Mouse (Mus musculus): Measurements from ENCODE around the gene Vezt.
A peak's percentile ranks its signal among the peaks of the same experiment; 100 is the strongest.

The Vezt gene

GRCm38 (mm10) chr10:93945843-93946499, 89.6 kb downstream of the Vezt start:
- no peak for DNase-seq

DNA sequence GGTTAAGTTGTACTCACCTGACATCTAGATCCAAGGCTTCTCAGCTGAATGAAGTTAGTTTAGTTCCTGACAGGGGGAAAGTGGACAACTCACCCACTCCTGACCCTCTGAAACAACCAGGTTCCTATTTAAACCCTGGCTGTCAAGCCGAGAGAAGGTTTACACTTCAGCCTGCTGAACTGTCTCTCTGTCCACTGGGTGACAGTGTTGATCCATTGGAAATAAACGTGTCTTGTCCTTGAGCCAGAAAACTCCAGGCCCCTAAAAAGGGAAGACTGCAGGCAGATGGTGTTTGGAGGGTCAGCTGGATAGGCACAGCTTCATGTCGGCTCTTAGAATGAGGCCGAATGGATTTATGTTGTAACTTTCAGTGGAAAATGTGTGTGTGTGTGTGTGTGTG, 90.3 kb downstream of the Vezt start:
- peak; percentile 31 for DNase-seq

- no peak for DNase-seq
These were observed 91.4 kb downstream of the Vezt start for GRCm38 (mm10) chr10:93944241-93944640.

DNA sequence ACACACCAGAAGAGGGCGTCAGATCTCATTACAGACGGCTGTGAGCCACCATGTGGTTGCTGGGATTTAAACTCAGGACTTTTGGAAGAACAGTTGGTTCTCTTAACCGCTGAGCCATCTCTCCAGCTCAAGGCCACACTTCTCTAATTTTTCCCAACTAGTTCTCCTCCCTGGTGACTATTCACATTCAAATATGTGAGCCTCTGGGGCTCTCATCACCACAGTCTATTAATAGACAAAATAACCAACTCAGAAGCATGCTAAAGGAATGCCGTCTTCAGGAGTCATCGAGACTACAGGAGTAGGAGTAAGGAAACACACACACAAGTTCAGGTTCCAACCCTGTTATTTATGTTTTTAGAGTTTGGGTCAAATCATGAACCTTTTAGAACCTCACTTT, 95.3 kb downstream of the Vezt start:
- no peak for DNase-seq

- no peak for DNase-seq
These were observed 95.9 kb downstream of the Vezt start for GRCm38 (mm10) chr10:93939676-93940075.

DNA sequence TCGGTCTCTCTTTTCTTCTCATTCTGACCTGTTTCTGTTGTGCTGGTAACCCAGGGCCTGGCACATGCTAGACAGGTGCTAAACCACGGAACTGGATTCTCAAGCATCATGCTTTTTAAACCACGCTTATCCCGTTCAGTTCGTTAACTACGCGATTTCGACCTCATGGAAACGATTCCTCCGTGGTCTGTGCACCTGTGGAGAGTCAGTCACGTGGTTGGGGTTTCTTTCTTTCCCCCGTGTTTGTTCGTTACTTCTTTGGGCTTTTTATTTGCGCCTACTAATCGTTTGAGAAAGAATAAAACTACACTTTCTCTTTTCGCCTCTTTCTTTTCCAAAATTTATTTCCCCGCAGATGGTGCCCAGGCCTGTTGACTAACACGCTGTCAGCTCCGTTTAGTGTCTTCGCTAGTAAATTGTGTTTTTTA, 96.8 kb downstream of the Vezt start:
- no peak for DNase-seq

DNA sequence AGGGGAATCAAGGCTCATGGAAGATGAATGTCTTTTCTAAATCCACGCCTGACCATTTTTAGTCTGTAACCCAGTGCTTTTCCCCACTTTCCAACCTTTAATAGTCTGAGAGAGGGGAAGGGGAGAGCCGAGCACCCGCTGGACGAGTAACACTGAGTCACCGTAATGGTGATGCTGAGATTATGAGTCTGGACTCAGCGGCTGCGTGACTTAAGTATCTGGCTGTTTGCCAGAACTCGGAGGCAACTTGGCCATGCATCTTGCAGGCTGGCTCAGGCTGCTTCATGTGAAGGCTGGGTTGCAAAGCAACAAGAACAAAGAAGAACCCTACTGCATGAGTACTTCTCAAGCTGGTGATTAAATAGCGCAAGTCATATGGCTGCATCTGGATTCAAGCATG, 101.6 kb downstream of the Vezt start:
- peak; percentile 55 for DNase-seq

DNA sequence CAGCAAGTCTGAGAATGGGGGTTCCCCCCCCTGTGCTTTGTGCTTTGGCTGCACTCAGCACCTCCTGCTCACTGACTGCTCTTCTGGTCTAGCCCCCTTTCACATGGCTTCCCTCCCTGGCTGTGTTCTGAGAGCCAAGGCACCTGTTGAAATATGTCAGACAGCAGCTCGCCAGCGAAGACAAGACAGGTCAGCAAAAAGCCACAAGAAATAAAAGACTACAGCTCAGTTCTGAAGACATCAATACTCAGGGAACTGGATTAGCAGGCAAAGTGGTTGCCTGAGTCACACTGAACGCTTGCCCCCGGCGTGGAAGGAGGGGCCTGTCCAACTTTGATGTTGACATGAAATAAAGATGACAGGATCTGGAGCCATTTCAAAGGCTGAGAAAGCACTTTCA, 102.8 kb downstream of the Vezt start:
- DNase-seq = no peak

DNA sequence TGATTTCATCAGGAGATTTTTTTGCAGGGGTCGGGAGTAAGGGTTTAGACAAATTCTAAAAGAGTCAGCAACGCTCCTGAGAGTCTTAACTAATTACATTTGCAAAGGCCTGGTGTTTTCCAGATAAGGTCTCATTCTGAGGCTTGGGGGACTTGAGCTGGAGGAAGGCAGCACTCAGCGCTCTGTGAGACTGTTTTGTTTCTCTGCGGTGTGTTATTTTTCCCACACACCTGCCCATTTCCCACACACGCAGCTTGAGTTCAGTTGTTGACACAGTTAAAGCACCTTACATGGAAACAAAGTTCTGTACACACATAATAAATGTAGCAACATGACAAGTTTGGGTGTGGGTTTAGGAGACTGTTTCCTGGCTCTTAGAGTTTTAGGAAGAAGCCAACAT, 103.6 kb downstream of the Vezt start:
- DNase-seq = no peak

GRCm38 (mm10) chr10:93931431-93931830, 104.2 kb downstream of the Vezt start:
- DNase-seq = no peak

- no peak for DNase-seq
These were observed 105.3 kb downstream of the Vezt start for GRCm38 (mm10) chr10:93930236-93930824.

GRCm38 (mm10) chr10:93924666-93925065, 111.0 kb downstream of the Vezt start:
- no peak for DNase-seq

- DNase-seq = no peak
These were observed 114.5 kb downstream of the Vezt start for GRCm38 (mm10) chr10:93921160-93921559.

DNA sequence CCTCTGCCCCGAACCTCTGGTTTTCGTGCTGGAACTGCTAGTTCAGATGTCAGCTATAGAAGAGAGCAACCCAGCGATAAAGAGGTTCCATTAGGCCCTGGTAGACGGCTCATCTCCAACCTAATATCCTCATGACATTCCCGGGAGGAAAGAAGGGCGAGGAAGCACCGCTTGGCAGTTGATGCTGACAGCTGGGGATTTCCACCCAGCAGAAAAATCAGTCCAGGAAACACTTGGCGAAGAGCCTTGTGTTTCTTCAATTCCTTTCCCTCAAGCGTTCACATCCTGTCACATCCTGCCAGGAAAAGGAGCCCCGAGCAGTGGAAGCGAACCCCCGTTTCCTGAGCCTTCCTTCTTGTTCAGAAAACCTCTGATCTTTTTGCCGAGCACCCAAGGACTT, 116.4 kb downstream of the Vezt start:
- peak; percentile 40 for DNase-seq

- peak; percentile 61 for DNase-seq
These were observed 116.9 kb downstream of the Vezt start for GRCm38 (mm10) chr10:93918701-93919100.

- DNase-seq = no peak
These were observed 117.5 kb downstream of the Vezt start for GRCm38 (mm10) chr10:93918087-93918486.

DNA sequence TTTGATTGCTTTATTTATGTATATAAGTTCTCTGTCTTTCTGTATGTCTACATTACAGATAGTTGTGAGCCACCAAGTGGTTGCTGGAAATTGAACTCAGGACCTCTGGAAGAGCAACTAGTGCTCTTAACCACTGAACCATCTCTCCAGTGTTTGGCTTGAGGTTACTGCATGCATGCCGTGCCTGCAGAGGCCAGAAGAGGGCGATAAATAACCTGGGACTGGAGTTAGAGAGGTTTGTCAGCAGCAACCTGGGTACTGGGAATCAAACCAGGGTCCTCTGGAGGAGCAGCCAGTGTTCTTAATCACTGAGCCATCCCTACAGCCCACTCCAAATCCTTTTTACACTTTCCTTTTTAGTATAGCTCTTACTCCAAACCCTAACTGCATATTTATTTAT, 118.8 kb downstream of the Vezt start:
- no peak for DNase-seq

DNA sequence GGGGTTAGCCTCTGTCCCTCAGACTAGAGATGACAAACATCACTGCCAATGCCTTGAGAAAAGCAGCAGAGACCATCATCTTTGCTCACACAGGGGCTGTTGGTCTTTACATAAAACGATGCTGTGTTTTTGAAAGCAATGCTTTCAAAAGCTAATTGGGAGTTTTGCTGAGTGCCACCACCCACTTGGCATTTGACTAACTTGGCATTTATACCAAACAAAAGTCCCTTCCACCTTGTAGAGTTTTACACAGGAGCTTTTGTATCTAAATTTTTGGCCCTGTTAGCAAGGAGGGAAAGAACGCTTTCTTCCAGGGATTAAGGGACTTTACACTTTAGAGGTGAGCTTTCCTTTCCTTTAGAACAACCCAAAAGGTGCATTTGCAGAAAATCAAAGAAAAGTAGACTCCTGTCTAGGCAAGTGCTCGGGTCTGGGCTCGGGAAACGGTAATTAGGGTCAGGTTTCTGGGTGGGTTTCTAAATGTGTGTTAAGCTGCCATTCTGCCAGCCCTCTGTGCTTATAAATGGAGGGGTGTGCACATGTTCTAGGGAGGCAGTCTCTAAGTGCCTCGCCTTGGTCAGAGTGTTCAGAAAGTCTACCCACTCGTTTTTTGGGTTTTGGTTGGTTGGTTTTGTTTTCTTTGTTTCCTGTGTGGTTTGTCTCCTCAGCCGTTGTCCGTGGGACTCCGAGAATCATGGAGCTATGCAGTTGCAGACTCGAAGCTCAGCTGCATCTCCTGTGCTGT, 119.9 kb downstream of the Vezt start:
- no peak for DNase-seq

DNA sequence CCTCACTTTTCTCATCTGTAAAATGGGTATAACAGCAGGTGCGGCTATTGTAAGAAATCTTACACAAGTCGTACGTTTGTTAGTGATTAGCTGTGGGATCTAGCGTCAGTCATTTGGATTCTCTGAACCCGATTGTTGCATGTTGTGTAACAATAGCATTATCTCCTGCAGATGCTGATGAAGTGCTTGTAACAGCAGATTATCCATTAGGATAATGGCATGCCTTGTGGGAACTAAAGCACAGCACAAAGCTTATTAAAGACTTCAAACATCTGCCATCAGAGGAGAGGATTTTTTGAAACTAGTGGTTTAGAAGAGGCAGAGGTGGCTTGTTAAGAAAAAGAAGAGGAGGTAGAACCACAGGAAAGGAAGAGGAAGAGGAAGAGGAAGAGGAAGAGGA, 122.1 kb downstream of the Vezt start:
- no peak for DNase-seq

DNA sequence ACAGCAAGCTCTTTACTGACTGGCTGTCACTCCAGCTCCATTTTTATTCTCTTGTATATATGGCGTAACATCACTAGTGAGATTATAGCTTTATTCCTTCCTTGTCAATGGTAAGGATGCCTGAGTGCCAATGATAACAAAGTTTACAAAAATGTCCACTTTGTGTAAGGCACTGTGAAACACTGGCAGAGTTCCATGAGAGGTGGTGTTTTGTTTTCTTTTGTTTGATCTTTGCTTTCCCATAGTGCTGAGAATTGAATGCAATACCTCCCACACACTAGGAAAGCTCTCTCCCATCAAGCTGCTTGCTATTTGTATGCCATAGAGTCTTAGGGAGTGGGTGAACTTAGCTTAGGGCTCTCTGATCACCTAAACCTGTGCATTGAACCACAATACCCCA, 122.7 kb downstream of the Vezt start:
- DNase-seq = no peak

- DNase-seq = no peak
These were observed 123.3 kb downstream of the Vezt start for GRCm38 (mm10) chr10:93912136-93912855.

DNA sequence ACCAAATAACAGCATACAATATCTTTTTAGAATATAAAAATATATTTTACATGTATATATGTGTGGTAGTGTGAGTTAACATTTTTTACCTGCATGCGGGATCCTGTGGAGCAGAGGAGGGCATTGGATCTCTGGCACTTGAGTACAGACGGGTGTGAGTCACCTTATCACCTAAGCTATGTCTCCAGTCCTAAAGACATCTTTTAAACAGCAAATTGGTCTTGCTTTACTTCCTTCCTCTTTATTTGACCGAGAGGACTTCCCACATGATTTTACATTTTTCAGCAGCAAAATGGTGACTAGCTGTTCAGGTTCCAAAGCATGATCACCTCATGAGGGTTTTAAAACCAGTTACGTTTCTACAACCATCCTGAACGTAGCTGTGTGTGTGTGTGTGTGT, 124.3 kb downstream of the Vezt start:
- DNase-seq = no peak

- DNase-seq = no peak
These were observed 125.7 kb downstream of the Vezt start for GRCm38 (mm10) chr10:93909811-93910446.

Data from lung, postnatal 14 days (tissue).